Mouse (Mus musculus) retina, embryonic 14.5 days (tissue): Measurements from ENCODE around the gene Gm960.
A peak's percentile ranks its signal among the peaks of the same experiment; 100 is the strongest.

ENCODE experiments used
- DNase-seq: peaks from one replicate; pipeline ENCODE4 v3.0.0-alpha.2; 2015; ENCODE audit warnings: low spot score

Gm960 gene

DNA sequence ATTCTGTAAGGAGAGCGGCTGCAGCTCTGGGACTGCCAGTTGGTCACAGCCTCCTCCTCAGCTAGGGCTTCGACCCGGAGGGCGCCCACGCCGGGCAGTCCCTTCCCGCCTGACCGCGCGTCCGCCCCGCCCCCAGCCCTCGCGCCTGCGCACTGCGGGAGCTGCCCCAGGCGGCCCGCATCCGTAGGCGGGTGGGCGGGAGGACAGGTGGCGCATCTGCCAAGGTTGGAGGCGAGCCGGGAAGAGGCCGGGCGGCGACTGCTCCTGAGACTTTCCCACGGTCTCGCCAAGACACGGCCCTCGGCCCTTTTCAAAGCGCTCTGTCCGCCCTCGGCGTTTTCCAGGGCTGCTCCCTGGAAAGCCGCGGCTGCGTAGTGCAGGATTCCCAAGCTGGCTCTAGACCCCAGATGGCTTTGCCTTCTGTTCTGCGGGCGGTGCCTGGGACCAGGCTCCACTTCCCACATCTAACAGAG, at the start of gene Gm960:
Gene Gm960 (minus strand): TSS at position 464 of the 473 bp plus-strand sequence.
- peak; percentile 82 for DNase-seq

DNA sequence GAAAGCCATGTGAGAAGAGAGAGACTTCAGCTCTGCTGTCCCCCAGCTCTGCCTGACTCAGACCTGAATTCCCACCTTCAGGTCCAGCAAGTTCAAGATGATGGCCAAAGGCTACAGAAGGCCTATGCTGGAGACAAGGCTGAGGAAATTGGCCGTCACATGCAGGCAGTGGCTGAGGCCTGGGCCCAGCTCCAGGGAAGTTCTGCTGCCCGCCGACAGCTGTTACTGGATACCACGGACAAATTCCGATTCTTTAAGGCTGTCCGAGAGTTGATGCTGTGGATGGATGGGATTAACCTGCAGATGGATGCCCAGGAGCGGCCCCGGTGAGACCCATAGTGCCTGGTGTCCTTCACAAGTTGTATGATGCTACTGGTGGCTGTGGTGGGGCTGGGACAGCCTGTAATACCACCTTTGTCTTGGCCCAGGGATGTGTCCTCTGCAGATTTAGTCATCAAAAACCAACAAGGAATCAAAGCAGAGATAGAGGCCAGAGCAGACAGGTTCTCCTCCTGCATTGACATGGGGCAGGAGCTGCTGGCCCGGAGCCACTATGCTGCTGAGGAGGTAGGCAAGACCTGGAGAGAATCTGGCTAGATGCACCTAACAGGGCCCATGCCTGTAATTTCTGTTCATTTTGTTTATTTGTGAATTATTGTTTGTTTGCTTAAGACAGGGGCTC, 49.3 kb upstream of the Gm960 start:
- no peak for DNase-seq

DNA sequence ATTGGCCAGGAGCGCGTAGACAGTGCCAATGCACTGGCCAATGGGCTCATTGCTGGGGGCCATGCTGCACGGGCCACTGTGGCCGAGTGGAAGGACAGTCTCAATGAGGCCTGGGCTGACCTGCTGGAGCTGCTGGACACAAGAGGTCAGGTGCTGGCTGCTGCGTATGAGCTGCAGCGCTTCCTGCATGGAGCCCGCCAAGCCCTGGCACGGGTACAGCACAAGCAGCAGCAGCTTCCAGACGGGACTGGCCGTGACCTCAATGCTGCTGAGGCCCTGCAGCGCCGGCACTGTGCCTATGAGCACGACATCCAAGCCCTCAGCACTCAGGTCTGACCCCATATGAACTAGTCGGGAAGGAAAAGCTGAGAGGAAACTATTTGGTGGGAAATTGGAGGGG, 48.1 kb upstream of the Gm960 start:
- DNase-seq: no peak

DNA sequence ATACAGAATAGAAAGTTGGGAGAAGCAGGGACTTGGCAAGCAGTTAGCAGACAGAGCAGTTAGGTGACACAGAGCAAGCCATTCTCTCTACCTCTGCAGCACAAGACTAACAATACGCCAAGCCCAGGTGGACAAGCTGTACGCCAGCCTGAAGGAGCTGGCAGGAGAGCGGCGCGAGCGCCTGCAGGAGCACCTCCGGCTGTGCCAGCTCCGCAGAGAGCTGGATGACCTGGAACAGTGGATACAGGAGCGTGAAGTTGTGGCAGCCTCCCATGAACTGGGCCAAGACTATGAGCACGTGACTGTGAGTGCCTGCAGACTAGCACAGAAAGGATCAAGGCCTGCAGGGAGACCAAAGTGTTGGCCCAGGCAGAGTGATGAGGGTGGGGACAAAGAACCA, 47.2 kb upstream of the Gm960 start:
- no peak for DNase-seq

DNA sequence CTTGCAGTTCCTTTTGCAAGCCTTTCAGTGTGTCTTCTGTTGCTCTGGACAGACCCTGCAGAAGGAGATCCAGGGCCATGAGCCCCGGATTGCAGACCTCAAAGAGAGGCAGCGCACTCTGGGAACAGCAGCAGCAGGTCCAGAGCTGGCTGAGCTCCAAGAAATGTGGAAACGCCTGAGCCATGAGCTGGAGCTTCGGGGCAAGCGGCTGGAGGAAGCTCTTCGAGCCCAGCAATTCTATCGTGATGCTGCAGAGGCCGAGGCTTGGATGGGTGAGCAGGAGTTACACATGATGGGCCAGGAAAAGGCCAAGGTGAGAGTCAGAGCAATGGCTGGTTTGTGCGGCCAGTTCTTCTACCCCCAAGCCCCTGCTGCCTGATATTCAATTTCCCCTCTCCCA, 46.6 kb upstream of the Gm960 start:
- DNase-seq: no peak

DNA sequence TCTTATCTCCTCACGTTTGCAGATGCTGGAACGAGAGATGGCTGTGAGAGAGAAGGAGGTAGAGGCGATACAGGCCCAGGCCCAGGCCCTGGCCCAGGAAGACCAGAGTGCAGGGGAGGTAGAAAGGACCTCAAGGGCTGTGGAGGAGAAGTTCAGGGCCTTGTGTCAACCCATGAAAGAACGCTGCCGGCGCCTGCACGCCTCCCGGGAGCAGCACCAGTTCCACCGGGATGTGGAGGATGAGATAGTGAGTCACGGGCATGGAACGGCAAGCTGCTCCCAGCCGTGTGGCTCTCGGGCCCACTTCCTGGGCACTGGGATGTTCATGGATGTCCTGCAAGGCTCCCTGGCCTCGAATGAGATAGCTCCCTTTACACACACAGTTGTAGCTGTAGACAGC, 45.6 kb upstream of the Gm960 start:
- DNase-seq: no peak

DNA sequence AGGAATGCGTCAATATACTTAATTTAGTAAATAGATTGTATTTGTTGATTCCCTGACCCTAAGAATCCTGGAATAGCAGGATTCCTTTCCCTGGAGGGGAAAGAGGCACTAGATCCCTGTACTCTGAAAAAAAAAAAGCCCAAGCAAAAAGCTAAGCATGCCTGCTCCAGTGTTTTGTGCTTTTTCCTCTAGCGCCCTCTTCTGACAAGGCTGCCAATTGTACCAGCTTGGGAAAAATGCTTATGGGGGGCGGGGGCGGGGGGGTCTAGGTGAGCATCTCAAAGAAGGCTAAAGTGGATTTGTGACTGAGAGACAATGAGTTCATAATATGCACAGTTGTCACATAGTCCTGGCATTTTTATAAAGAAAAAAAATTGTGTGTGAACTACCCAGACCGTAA, 45.1 kb upstream of the Gm960 start:
- peak; percentile 71 for DNase-seq

DNA sequence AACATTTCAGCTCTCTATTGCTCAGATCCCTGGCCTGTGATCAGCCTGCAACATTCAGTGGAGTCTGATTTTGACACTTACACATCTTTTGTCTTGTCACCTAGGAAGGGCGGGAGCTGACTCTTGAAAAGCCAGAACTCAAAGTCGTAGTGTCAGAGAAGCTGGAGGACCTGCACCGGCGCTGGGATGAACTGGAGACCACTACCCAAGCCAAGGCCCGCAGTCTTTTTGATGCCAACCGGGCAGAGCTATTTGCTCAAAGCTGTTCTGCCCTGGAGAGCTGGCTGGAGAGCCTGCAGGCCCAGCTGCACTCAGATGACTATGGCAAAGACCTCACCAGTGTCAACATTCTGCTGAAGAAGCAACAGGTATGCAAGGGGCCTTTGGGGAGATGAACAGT, 43.8 kb upstream of the Gm960 start:
- no peak for DNase-seq

DNA sequence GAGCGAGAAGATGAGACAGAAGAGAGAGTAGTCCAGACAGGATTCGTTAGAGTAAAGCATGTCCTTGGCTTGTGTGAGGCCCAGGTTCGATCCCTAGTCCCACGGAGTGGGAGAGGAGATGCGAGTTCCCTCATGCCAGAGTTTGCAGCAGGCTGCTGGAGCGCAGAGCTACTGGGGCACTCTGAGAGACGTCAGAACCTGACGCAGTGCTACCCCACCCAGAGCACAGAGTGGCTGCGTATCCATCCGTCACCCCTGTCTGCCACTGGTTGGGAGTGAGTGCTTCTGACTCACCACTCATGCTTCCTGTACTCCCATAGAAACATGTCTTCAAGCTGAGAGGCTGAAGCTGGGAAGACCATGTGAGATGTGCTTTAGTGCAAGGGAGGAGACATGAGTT, 43.0 kb upstream of the Gm960 start:
- no peak for DNase-seq

DNA sequence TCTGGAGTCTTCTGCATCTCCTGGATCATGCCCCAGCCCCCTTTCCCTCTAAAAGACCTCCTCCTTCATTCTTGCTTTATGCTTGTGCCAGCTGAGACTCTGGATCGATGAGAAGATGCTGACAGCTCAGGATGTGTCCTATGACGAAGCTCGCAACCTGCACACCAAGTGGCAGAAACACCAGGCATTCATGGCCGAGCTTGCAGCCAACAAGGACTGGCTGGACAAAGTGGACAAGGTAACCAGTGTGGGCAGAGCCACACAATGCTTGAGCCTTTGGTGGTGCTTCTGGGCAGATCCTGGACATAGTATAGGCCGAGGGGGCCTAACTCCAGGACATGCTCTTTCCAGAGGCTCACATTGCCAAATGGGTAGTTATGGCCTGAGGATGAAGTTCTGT, 41.3 kb upstream of the Gm960 start:
- DNase-seq: no peak

DNA sequence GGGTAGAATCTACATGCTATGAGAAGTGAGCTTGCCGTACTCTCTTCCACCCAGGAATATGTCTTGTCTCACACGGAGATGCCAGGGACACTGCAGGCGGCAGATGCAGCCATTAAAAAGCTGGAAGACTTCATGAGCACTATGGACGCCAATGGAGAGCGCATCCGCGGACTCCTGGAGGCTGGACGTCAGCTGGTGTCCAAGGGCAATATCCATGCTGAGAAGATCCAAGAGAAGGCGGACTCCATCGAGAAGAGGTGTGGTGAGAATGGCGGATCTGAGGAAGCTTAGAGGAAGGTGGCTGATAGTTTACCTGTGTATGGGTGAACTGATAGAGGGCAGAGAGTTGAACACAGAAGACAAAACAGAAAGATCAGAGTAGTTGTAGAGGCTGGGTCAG, 40.6 kb upstream of the Gm960 start:
- DNase-seq: no peak

DNA sequence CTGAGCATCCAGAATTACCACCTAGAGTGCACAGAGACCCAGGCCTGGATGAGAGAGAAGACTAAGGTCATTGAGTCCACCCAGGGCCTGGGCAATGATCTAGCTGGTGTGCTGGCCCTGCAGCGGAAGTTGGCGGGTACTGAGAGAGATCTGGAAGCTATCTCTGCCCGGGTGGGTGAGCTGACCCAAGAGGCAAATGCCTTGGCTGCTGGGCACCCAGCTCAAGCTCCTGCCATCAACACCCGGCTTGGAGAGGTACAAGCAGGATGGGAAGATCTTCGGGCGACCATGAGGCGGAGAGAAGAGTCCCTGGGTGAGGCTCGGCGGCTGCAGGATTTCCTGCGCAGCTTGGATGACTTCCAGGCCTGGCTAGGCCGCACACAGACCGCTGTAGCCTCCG, 39.4 kb upstream of the Gm960 start:
- DNase-seq: no peak

DNA sequence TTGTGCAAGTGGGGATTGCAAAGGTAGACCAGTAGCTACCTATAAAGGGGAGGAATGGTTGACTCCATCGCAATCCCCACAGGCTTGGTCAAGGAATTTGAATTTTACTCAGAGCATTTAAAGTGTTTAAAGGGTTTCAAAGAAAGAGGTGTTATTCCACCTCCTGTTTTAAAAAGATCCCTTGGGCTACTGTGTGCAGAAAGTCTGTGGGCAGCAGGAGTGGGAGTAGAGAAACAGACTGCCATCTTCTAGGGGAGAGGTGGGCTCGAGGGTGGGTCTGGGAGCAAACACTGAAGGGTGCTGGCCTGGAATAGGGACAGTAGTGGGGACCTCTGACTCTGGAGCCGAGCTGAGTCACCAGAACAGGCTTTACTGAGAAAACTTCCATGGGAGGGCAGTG, 34.6 kb upstream of the Gm960 start:
- no peak for DNase-seq

DNA sequence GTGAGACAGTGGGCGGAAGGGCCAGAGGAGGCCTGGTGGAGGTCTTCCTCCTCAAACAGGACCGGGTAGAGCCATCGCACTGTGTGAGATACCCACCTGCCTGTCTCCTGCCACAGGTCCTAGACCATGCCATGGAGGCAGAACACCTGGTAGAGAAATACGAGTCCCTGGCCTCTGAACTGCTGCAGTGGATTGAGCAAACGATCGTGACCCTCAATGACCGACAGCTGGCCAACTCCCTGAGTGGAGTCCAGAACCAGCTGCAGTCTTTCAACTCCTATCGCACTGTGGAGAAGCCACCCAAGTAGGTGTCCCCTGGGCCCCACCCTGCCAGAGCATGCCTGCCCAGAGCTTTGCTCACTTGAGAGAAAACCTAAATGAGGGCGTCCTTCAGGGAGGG, 30.7 kb upstream of the Gm960 start:
- no peak for DNase-seq

DNA sequence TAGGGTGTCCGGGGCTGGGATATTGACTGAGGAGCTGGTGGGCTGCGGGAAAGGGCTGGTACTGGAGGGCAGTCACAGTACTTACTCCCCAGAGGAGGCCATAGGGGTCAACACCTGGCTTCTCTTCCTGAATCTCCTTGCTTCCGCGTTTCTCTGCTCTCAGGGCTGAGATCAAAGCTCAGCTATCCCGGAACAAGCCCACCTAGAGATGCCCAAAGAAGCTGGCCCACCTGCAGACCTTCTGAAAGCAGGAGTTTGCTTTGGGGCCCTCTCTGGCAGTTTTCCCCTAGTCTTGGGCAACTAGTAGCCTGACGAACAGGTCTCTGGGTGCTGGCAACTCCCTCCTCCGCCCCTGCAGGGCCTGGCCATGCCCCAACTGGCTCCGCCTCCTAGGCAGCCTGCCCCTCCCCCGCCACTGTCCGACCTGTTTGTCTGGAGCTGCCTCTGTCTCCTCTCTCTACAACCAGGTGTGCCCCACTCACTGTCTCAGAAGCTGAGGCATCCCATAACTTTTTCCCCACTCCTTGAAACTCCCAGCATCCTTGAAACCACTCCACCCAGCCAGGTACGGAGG, 22.3 kb upstream of the Gm960 start:
- DNase-seq: no peak

DNA sequence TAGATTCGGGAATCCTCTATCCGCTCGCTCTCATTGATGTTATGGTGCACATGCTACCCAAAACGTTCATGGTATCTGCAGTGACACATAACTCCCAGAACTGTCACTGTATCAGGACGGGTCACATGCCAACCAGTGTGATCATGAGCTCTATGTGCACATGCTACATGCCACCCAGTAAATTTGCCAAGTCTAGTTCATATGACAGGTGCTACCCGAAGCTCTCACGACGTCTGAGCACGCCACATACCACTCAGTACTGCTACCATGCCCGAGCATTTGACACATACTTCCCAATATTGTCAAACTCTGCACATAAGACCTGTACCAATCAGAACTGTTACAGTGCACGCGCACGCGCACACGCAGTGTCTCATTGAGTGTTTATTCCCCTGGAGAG, 21.6 kb upstream of the Gm960 start:
- no peak for DNase-seq

DNA sequence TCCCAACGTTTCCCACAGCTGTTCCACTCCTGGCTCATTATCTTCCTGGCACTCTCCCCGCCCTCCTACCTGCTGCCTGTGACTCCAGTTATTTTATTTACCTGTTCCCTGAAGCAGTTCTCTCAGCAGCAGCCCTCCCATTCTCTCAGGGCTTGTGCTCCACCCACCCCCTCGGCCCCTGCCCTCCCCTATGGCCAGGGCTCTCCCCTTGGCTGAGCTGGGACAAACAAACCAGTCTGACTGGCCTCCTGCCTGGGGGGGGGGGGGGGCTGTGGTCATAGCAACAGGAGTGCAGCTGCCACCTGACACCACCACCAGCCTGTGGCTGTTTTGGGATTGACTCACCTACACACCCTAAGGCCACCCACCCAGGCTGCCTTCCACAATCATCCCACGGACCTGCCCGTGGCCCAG, 20.9 kb upstream of the Gm960 start:
- no peak for DNase-seq

DNA sequence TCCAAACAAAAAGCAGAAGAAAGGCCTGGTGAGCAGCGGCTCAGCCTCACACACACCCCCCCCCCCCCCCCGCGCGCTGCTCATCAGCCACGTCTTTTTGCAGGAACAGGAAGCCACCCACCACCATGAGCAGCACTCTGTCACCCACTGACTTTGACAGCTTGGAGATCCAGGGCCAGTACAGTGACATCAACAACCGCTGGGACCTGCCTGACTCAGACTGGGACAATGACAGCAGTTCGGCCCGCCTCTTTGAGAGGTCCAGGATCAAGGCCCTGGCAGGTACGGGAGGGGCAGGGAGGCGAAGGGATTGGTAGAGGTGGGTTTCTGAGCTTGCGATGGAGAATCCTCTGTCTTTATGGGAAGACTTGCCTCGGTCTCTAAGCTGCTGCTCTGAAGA, 20.2 kb upstream of the Gm960 start:
- no peak for DNase-seq

DNA sequence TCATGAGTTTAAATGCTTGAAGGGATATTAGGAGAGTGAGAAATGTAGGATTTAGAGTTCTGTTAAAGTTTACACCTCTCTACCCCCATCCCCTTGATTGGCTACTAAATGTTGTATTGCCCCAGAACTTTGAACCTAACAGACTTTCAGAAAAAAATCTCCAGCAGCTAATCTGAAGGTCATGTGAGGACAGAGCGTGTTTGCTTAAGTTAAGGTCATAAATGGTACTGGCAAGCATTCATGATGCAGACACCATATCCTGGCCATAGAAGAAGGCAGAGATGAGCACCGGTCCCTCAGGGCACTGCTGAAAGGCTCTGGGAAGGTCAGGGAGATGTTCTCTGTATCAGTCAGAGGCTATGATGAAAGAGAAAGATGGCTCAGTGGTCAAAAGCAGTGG, 18.8 kb upstream of the Gm960 start:
- DNase-seq: no peak

DNA sequence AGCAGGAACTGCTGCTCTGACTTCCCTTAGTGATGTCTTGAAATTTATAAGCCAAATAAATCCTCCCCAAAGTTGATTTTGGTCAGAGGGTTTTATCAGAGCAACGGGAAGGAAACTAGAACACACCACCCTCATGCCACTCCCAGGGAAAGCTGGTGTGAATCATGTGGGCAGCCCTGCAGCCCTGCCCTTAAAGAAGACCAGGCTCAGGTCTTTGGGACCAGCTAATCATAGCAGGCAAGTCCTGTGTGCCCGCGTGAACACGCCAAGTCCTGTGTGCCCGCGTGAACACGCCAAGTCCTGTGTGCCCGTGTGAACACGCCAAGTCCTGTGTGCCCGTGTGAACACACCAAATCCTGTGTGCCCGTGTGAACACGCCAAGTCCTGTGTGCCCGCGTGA, 18.3 kb upstream of the Gm960 start:
- no peak for DNase-seq

DNA sequence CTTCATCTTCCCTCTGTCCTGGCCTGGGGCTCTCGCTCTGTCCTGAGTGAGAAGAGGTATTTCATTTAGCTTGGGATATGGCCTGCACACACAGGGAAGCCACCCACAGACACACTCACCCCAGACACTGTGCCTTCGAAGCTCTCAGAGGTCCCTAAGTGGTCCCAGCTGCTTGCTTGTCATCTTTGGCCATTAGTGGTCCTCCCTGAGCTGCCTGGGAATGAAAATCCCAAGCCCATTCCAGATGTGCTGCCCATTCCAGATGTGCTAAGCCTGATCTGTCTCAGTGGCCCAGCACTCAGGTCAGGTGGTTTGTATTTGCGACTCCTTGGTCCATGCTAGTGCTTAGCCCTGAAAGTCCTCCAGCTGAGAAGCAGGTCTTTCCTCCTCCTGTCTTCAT, 15.4 kb upstream of the Gm960 start:
- DNase-seq: peak; percentile 21

DNA sequence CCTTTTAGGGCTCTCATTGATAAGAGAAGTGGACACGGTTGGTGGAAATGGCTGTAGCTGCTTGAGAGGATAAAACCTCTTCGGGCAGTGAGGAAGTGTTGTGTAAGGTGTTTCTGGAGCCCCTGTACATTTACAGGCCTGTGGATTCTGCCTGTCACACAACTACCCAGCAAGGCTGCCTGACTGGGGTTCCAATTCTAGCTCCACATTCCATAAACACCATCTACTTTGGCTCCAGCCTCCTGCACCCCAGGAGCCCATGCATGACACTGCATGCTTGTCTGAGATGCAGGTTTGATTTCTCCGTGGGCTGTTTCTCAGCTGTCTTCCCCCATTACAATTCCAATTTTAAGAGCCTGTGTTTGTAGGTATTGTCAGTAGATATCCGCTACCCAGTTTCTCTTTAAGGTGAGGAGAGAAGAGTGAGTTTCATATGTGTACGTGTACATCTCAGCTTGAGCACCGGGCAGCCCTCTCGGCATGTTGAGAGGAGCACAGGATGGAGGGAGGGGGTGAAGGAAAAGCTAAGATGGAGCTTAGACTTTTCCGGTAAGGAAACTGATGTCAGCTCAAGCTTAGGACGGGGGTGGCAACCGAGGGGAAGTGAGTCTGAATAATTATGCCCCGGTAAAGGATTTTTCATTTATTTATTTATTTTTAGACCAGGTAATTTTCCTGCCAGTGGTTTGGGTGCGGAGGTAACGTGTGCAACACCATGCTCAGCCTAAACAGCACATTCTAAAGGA, 14.5 kb upstream of the Gm960 start:
- no peak for DNase-seq

DNA sequence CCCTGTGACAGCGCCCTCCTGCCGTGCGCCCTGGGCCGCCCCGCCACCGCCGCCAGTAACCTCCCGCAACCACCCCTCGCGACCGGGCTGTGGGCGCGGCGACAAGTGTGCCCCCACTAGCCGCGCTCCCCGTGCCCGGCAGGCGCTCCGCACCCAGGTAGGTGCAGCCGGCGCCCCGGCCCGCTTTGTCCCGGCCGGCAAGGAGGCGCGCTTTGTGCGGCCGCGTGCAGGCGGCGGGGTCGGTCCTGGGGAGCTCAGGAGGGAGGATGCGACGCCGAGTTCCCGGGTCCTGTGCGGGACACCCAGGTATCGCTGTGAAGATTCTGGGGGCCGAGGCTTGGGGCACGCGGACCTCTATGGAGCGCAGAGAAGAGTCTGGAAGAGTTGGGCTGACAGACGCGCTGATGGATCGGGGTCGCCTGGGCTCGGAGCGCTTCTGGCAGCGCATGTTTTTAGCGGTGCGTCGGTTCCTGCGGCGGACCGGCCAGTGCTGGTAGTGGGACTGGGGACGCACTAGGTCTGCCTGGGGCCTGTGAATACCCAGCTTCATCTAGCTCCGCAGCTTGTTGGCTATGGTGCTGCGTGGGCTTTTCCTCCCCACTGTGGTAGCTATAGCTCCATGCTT, 13.8 kb upstream of the Gm960 start:
- peak; percentile 63 for DNase-seq
